Comparison of ENCODE assay signal across 9 mouse cellular contexts in genomic region chr17:33968927-33969326, GRCm38 (mm10). TPM values are rescaled to one million over a fixed set of nuclear protein-coding genes. Genes with fewer than 3 reads are reported as not detected.
DNase-seq lines count a peak whose midpoint lies in the region; ATAC-seq and TF ChIP-seq lines count a peak whose summit lies in the region.
"Had no signal": no experiment of that assay in that cellular context is flagged by ENCODE, and none has a peak within 500 bp of the region (broad histone marks: within the 10 kb centered on the region; RNA-seq: fewer than 3 reads in every experiment).

No protein-coding gene starts in this region.

- WGBS in hindbrain, embryonic 11.5 days = 35% methylated on average over 5 of the region's 5 CpGs
- 30% methylated on average over 5 of the region's 5 CpGs for WGBS in hindbrain, embryonic 10.5 days

- DNase-seq in hindbrain, embryonic 11.5 days (ENCODE audit: low spot score) = peak; percentile 57
- DNase-seq in hindbrain, embryonic 10.5 days (ENCODE audit: low spot score) = no peak
- peak; percentile 81 for DNase-seq in ES-E14 (ENCODE audit: low read depth, low spot score)
- DNase-seq in forelimb bud, embryonic 11.5 days (ENCODE audit: low read depth, low spot score) = peak; percentile 52
- DNase-seq in lung, postnatal 10 days = peak; percentile 58
- DNase-seq in thymus, postnatal 14 days = peak; percentile 64
- DNase-seq in gastrocnemius, adult 8-10 months (ENCODE audit: low spot score in 2 of 2) = no peak
- DNase-seq in frontal cortex, postnatal 25 days (ENCODE audit: low spot score in 2 of 2) = no peak

- no peak overlapping the region for H3K27ac ChIP-seq in hindbrain, embryonic 11.5 days (ENCODE audit: low read depth, low read length)
- H3K27ac ChIP-seq in hindbrain, embryonic 10.5 days = no peak overlapping the region
- no peak overlapping the region for H3K27ac ChIP-seq in ES-E14 (ENCODE audit: insufficient read depth, low read depth, low read length, poor library complexity, severe bottlenecking)
- H3K27ac ChIP-seq: macrophage had no signal

- peak; percentile 43 for ATAC-seq in hindbrain, embryonic 11.5 days (ENCODE audit: low FRiP score)

- no peaks in the 10 kb centered on the region for H3K27me3 ChIP-seq in hindbrain, embryonic 11.5 days (ENCODE audit: control insufficient read depth, insufficient read depth, low read length)
- no peaks in the 10 kb centered on the region; the same call in 1 of the 2 replicates for H3K27me3 ChIP-seq in hindbrain, embryonic 10.5 days (ENCODE audit: insufficient read depth, poor library complexity, severe bottlenecking)

- H3K4me1 ChIP-seq in hindbrain, embryonic 11.5 days (replicated peaks; ENCODE audit: control insufficient read depth, insufficient read depth, low read length) = no peaks in the 10 kb centered on the region
- H3K4me1 ChIP-seq in hindbrain, embryonic 10.5 days (replicated peaks) = 0 out of 2 replicates have a peak, but pooled peaks cover 3% of the 10 kb centered on the region
- H3K4me1 ChIP-seq in ES-E14 (ENCODE audit: control insufficient read depth in 2 of 2, insufficient read depth in 2 of 2, low read length in 2 of 2, poor library complexity in 1 of 2) = no peaks in the 10 kb centered on the region

- H3K4me2 ChIP-seq in hindbrain, embryonic 11.5 days (replicated peaks; ENCODE audit: low read depth, low read length) = no peak overlapping the region

- no peak overlapping the region for H3K4me3 ChIP-seq in hindbrain, embryonic 11.5 days (ENCODE audit: low read depth, low read length)
- H3K4me3 ChIP-seq in hindbrain, embryonic 10.5 days = no peak overlapping the region
- H3K4me3 ChIP-seq in ES-E14 (ENCODE audit: insufficient read depth in 1 of 2, low read depth in 1 of 2, low read length in 2 of 2, poor library complexity in 1 of 2, severe bottlenecking in 1 of 2) = no peak overlapping the region

- no peaks in the 10 kb centered on the region for H3K9me3 ChIP-seq in hindbrain, embryonic 11.5 days (ENCODE audit: control insufficient read depth, low read length)
- 0 out of 2 replicates have a peak, but pooled peaks cover 4% of the 10 kb centered on the region for H3K9me3 ChIP-seq in hindbrain, embryonic 10.5 days
- no peaks in the 10 kb centered on the region for H3K9me3 ChIP-seq in ES-E14 (ENCODE audit: control insufficient read depth, insufficient read depth, low read depth, low read length)

- H3K9ac ChIP-seq in hindbrain, embryonic 11.5 days (ENCODE audit: low read depth, low read length) = no peak overlapping the region
- H3K9ac ChIP-seq in ES-E14 (ENCODE audit: insufficient read depth, low read depth, low read length, poor library complexity, severe bottlenecking) = peak overlapping the region; percentile 33; the same call in 1 of the 2 replicates

- in situ Hi-C loops in ES-E14 (cut with MboI; ENCODE audit: low sequenced_read_pairs in 2 of 2, unreplicated experiment in 2 of 2) = no loop called here

- no peaks in the 10 kb centered on the region for H3K36me3 ChIP-seq in hindbrain, embryonic 11.5 days (ENCODE audit: control insufficient read depth, insufficient read depth, low read length)
- peaks cover 26% of the 10 kb centered on the region for H3K36me3 ChIP-seq in hindbrain, embryonic 10.5 days
- H3K36me3 ChIP-seq in ES-E14 (ENCODE audit: control insufficient read depth, insufficient read depth, low read length, poor library complexity, severe bottlenecking) = peaks cover 13% of the 10 kb centered on the region; the same call in 1 of the 2 replicates

TF ChIP-seq in ES-E14, 5 proteins besides CTCF, POLR2A, EP300 and RAD21:
- no peak for TF ChIP-seq ZNF384 (IDR thresholded peaks at IDR 0.05; ENCODE audit: low read depth, low read length)
- TF ChIP-seq MAFK (IDR thresholded peaks at IDR 0.05; ENCODE audit: insufficient read depth, low read depth, low read length) = no peak
- TF ChIP-seq ZC3H11A (IDR thresholded peaks at IDR 0.05; ENCODE audit: borderline replicate concordance, low read depth, low read length) = no peak
- TF ChIP-seq HCFC1 (IDR thresholded peaks at IDR 0.05; ENCODE audit: borderline replicate concordance, insufficient read depth, low read length) = no peak
- no peak for TF ChIP-seq CHD2 (IDR thresholded peaks at IDR 0.05; ENCODE audit: low read depth, low read length)

RNA-seq across cellular contexts. Expression of gene Rps18, which starts 13.1 kb away (rescaled TPM):
- polyA plus RNA-seq in hindbrain, embryonic 11.5 days (2014; fragmentation: Nextera tagmentation; extraction: Ambion mirVana) = 1,221 and 1,241 TPM in 2 replicates
- polyA plus RNA-seq in hindbrain, embryonic 10.5 days (2016; fragmentation: Nextera tagmentation; extraction: Ambion mirVana) = 1,286 and 1,579 TPM in 2 replicates
- total RNA-seq in ES-E14 (2012; rRNA removed) = 4,706 and 5,724 TPM in 2 replicates
- 100 to 1,000 TPM; 380 to 500 (median 432) TPM for total RNA-seq in gastrocnemius, adult 8-10 months (2022)

RNA-seq across cellular contexts. Expression of gene Vps52, which starts 13.3 kb away (rescaled TPM):
- polyA plus RNA-seq in hindbrain, embryonic 11.5 days (2014; fragmentation: Nextera tagmentation; extraction: Ambion mirVana) = 38.2 and 39.4 TPM in 2 replicates
- 55.0 and 63.9 TPM in 2 replicates for polyA plus RNA-seq in hindbrain, embryonic 10.5 days (2016; fragmentation: Nextera tagmentation; extraction: Ambion mirVana)
- 23.2 and 24.8 TPM in 2 replicates for total RNA-seq in ES-E14 (2012; rRNA removed)
- 10 to 100 TPM; 32.0 to 34.6 (median 32.5) TPM for total RNA-seq in gastrocnemius, adult 8-10 months (2022)

RNA-seq across cellular contexts. Expression of gene B3galt4, which starts 17.6 kb away (rescaled TPM):
- 4.8 and 5.3 TPM in 2 replicates for polyA plus RNA-seq in hindbrain, embryonic 11.5 days (2014; fragmentation: Nextera tagmentation; extraction: Ambion mirVana)
- polyA plus RNA-seq in hindbrain, embryonic 10.5 days (2016; fragmentation: Nextera tagmentation; extraction: Ambion mirVana) = 4.3 and 6.5 TPM in 2 replicates
- total RNA-seq in ES-E14 (2012; rRNA removed) = 10.3 and 15.3 TPM in 2 replicates
- 1 to 10 TPM; 1.4 to 1.8 (median 1.5) TPM for total RNA-seq in gastrocnemius, adult 8-10 months (2022)

RNA-seq across cellular contexts. Expression of gene Wdr46, which starts 28.5 kb away (rescaled TPM):
- polyA plus RNA-seq in hindbrain, embryonic 11.5 days (2014; fragmentation: Nextera tagmentation; extraction: Ambion mirVana) = 26.8 and 29.4 TPM in 2 replicates
- polyA plus RNA-seq in hindbrain, embryonic 10.5 days (2016; fragmentation: Nextera tagmentation; extraction: Ambion mirVana) = 47.0 and 51.8 TPM in 2 replicates
- 65.6 and 78.2 TPM in 2 replicates for total RNA-seq in ES-E14 (2012; rRNA removed)
- total RNA-seq in gastrocnemius, adult 8-10 months (2022) = 10 to 100 TPM in 1 of 4 experiments, 1 to 10 TPM in 3; 7.8 to 11.5 (median 8.7) TPM

RNA-seq across cellular contexts. Expression of gene Pfdn6, which starts 28.8 kb away (rescaled TPM):
- polyA plus RNA-seq in hindbrain, embryonic 11.5 days (2014; fragmentation: Nextera tagmentation; extraction: Ambion mirVana) = 201 and 205 TPM in 2 replicates
- 228 TPM in 2 replicates for polyA plus RNA-seq in hindbrain, embryonic 10.5 days (2016; fragmentation: Nextera tagmentation; extraction: Ambion mirVana)
- total RNA-seq in ES-E14 (2012; rRNA removed) = 175 and 201 TPM in 2 replicates
- total RNA-seq in gastrocnemius, adult 8-10 months (2022) = 10 to 100 TPM; 56.4 to 69.1 (median 64.0) TPM

Comparison
In these comparisons a context has a peak if more than half of its experiments do, and no peak if none do; other contexts are left out.
1. DNase-seq: peak in hindbrain, embryonic 11.5 days (single experiment), ES-E14 (single experiment), forelimb bud, embryonic 11.5 days (single experiment), lung, postnatal 10 days (single experiment) and thymus, postnatal 14 days (single experiment); none in hindbrain, embryonic 10.5 days (single experiment), gastrocnemius, adult 8-10 months (0 of 2) and frontal cortex, postnatal 25 days (0 of 2).